Mouse (Mus musculus): ENCODE measurements at regions not wholly inside any gene's neighbourhood (a gene's known extent, or its start where the extent isn't known, plus 50 kb on each side); places are given as distances from the start of the nearest gene placed in this dataset.

GRCm38 (mm10) chr17:22795213-22795612, 71.7 kb downstream of the Zfp945 start:
- ATAC-seq (ENCODE audit: low read depth), result peak; percentile 54; the same call in 1 of the 2 replicates
- no peak overlapping the region for H3K27ac ChIP-seq (ENCODE audit: low read depth, low read length)
- no peak overlapping the region for H3K9ac ChIP-seq (replicated peaks; ENCODE audit: low read depth, low read length)
- H3K27me3 ChIP-seq (ENCODE audit: control insufficient read depth, insufficient read depth, low read length), result no peaks in the 10 kb centered on the region
- 56% methylated on average over 5 of the region's 5 CpGs for WGBS
- H3K4me2 ChIP-seq (ENCODE audit: low read depth, low read length), result no peak overlapping the region
- no peaks in the 10 kb centered on the region for H3K36me3 ChIP-seq (ENCODE audit: control insufficient read depth, insufficient read depth, low read length)
- H3K9me3 ChIP-seq (ENCODE audit: control insufficient read depth, low read length), result peaks cover 23% of the 10 kb centered on the region
- no peaks in the 10 kb centered on the region for H3K4me1 ChIP-seq (ENCODE audit: control insufficient read depth, insufficient read depth, low read length)
- no peak overlapping the region for H3K4me3 ChIP-seq (ENCODE audit: low read depth, low read length)

GRCm38 (mm10) chr17:22784481-22784880, 82.5 kb downstream of the Zfp945 start:
- Histone ChIP-seq H3K9ac (replicated peaks; ENCODE audit: low read depth, low read length) (no peak overlapping the region), H3K36me3 (ENCODE audit: control insufficient read depth, insufficient read depth, low read length) (peaks cover 14% of the 10 kb centered on the region; the same call in 1 of the 2 replicates), H3K4me2 (ENCODE audit: low read depth, low read length) (no peak overlapping the region), H3K9me3 (ENCODE audit: control insufficient read depth, low read length) (peaks cover 24% of the 10 kb centered on the region), H3K27me3 (ENCODE audit: control insufficient read depth, insufficient read depth, low read length) (no peaks in the 10 kb centered on the region), H3K27ac (ENCODE audit: low read depth, low read length) (no peak overlapping the region), H3K4me1 (ENCODE audit: control insufficient read depth, insufficient read depth, low read length) (no peaks in the 10 kb centered on the region), H3K4me3 (ENCODE audit: low read depth, low read length) (no peak overlapping the region)
- ATAC-seq (ENCODE audit: low read depth), result no peak
- WGBS, result 95% methylated on average over 2 of the region's 2 CpGs

GRCm38 (mm10) chr17:22745736-22746135, 121.2 kb downstream of the Zfp945 start:
- Histone ChIP-seq H3K9me3 (ENCODE audit: control insufficient read depth, low read length) (no peaks in the 10 kb centered on the region), H3K9ac (replicated peaks; ENCODE audit: low read depth, low read length) (no peak overlapping the region), H3K27me3 (ENCODE audit: control insufficient read depth, insufficient read depth, low read length) (no peaks in the 10 kb centered on the region), H3K36me3 (ENCODE audit: control insufficient read depth, insufficient read depth, low read length) (no peaks in the 10 kb centered on the region), H3K27ac (ENCODE audit: low read depth, low read length) (no peak overlapping the region), H3K4me3 (ENCODE audit: low read depth, low read length) (no peak overlapping the region), H3K4me2 (ENCODE audit: low read depth, low read length) (no peak overlapping the region), H3K4me1 (ENCODE audit: control insufficient read depth, insufficient read depth, low read length) (no peaks in the 10 kb centered on the region)
- ATAC-seq (ENCODE audit: low read depth), result no peak
- whole genome bisulfite sequencing, result 54% methylated on average over 7 of the region's 7 CpGs

- Histone ChIP-seq H3K4me3 (ENCODE audit: low read depth, low read length) (peak overlapping the region; percentile 67), H3K9me3 (ENCODE audit: control insufficient read depth, low read length) (peaks cover 2% of the 10 kb centered on the region), H3K4me1 (ENCODE audit: control insufficient read depth, insufficient read depth, low read length) (peaks cover 10% of the 10 kb centered on the region), H3K4me2 (ENCODE audit: low read depth, low read length) (peak overlapping the region; percentile 66), H3K9ac (replicated peaks; ENCODE audit: low read depth, low read length) (peak overlapping the region; percentile 71), H3K27ac (ENCODE audit: low read depth, low read length) (peak overlapping the region; percentile 91), H3K27me3 (ENCODE audit: control insufficient read depth, insufficient read depth, low read length) (no peaks in the 10 kb centered on the region), H3K36me3 (ENCODE audit: control insufficient read depth, insufficient read depth, low read length) (no peaks in the 10 kb centered on the region)
- WGBS, result under 1% methylated on average over 25 of the region's 25 CpGs
- ATAC-seq (ENCODE audit: low read depth), result peak; percentile 95
Measured at GRCm38 (mm10) chr17:22739581-22740178, 127.3 kb downstream of the Zfp945 start.

GRCm38 (mm10) chr17:22739173-22739572, 127.8 kb downstream of the Zfp945 start:
- H3K4me2 ChIP-seq (ENCODE audit: low read depth, low read length), result peak overlapping the region; percentile 66
- H3K9me3 ChIP-seq (ENCODE audit: control insufficient read depth, low read length), result peaks cover 2% of the 10 kb centered on the region
- no peaks in the 10 kb centered on the region for H3K36me3 ChIP-seq (ENCODE audit: control insufficient read depth, insufficient read depth, low read length)
- H3K4me3 ChIP-seq (ENCODE audit: low read depth, low read length), result peak overlapping the region; percentile 67
- H3K27ac ChIP-seq (ENCODE audit: low read depth, low read length), result peak overlapping the region; percentile 91
- ATAC-seq (ENCODE audit: low read depth), result peak; percentile 16; the same call in 1 of the 2 replicates
- H3K4me1 ChIP-seq (ENCODE audit: control insufficient read depth, insufficient read depth, low read length), result peaks cover 10% of the 10 kb centered on the region
- 12% methylated on average over 12 of the region's 12 CpGs for WGBS
- H3K9ac ChIP-seq (replicated peaks; ENCODE audit: low read depth, low read length), result peak overlapping the region; percentile 71
- H3K27me3 ChIP-seq (ENCODE audit: control insufficient read depth, insufficient read depth, low read length), result no peaks in the 10 kb centered on the region

GRCm38 (mm10) chr17:22736360-22736759, 130.6 kb downstream of the Zfp945 start:
- Histone ChIP-seq H3K27ac (ENCODE audit: low read depth, low read length) (no peak overlapping the region), H3K9me3 (ENCODE audit: control insufficient read depth, low read length) (peaks cover 16% of the 10 kb centered on the region), H3K9ac (replicated peaks; ENCODE audit: low read depth, low read length) (no peak overlapping the region), H3K27me3 (ENCODE audit: control insufficient read depth, insufficient read depth, low read length) (no peaks in the 10 kb centered on the region), H3K4me2 (ENCODE audit: low read depth, low read length) (no peak overlapping the region), H3K4me3 (ENCODE audit: low read depth, low read length) (no peak overlapping the region), H3K36me3 (ENCODE audit: control insufficient read depth, insufficient read depth, low read length) (no peaks in the 10 kb centered on the region), H3K4me1 (ENCODE audit: control insufficient read depth, insufficient read depth, low read length) (peaks cover 10% of the 10 kb centered on the region)
- WGBS, result 95% methylated on average over 4 of the region's 4 CpGs
- ATAC-seq (ENCODE audit: low read depth), result no peak

Measured in neural tube, embryonic 14.5 days (tissue).